Mouse (Mus musculus) midbrain, embryonic 10.5 days (tissue): Measurements from ENCODE around the gene Ms4a13. TPM values are rescaled to one million over a fixed set of nuclear protein-coding genes. Genes with fewer than 3 reads are reported as not detected.
"Not testable (repeated sequence)": the region's sequence is repeated elsewhere in the genome, so short reads cannot be mapped to it uniquely, and the experiment has no call there.

Experiments used
- DNase-seq: peaks from one replicate; pipeline ENCODE4 v3.0.0-alpha.2; 2017; ENCODE audit warnings: low spot score
- H3K27ac ChIP-seq: fragments of 300-500 bp; sonication (generic); replicated peaks from 2 replicates; pipeline ENCODE4 v1.5.1; 2016; ENCODE audit warnings: mild to moderate bottlenecking
- H3K27me3 ChIP-seq: fragments of 300-500 bp; sonication (generic); 2 replicates; pipeline ENCODE4 v1.6.1; 2016; ENCODE audit warnings: low read depth, mild to moderate bottlenecking; ENCODE audit not compliant: poor library complexity, severe bottlenecking
- H3K36me3 ChIP-seq: fragments of 300-500 bp; sonication (generic); 2 replicates; pipeline ENCODE4 v1.6.1; 2016; ENCODE audit warnings: mild to moderate bottlenecking, moderate library complexity
- H3K4me1 ChIP-seq: fragments of 300-500 bp; sonication (generic); 2 replicates; pipeline ENCODE4 v1.6.1; 2016
- H3K4me3 ChIP-seq: fragments of 300-500 bp; sonication (generic); 2 replicates; pipeline ENCODE4 v1.5.1; 2016; ENCODE audit warnings: mild to moderate bottlenecking, moderate library complexity
- H3K9me3 ChIP-seq: fragments of 300-500 bp; sonication (generic); replicated peaks from 2 replicates; pipeline ENCODE4 v1.6.1; 2016; ENCODE audit warnings: mild to moderate bottlenecking
- WGBS: fragments of 180-500 bp; shearing (Covaris S2); methylation state at CpG from one replicate; pipeline ENCODE4 v1.1.7; 2016; 5-methylcytosine and 5-hydroxymethylcytosine counted together
- polyA plus RNA-seq: library from polyadenylated mRNA; unstranded; fragments of >200 nt; fragmentation: Nextera tagmentation; extraction: Ambion mirVana; gene quantifications from 2 replicates; pipeline ENCODE4 v1.2.1, GENCODE M21; 2016

Gene Ms4a13
- polyA plus RNA-seq, 1 experiment from 2014 or later, result not detected

DNA sequence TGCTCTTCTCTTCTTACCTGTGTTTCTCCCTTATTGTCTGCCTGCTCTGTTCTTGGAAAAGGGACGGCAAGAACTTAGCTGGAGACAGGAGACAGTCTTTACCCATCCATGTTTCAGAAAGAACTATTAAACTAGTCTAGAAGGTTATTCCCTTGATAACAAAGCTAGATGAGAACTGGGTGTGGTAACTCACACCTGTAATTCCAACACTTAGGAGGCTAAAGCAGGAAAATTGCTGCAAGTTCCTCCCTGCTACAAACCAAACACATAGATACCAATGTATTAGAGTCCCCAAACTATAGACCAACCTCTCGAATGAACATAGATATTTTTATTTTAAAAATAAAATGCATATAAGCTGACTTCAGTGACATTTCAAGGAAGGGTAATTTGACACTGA, 61.7 kb downstream of the Ms4a13 start:
- Histone ChIP-seq H3K4me3 (no peak overlapping the region), H3K36me3 (no peaks in the 10 kb centered on the region), H3K4me1 (no peaks in the 10 kb centered on the region), H3K27me3 (no peaks in the 10 kb centered on the region), H3K27ac (no peak overlapping the region), H3K9me3 (no peaks in the 10 kb centered on the region)
- WGBS, result 91% methylated on average over 2 of the region's 2 CpGs
- DNase-seq, result no peak

DNA sequence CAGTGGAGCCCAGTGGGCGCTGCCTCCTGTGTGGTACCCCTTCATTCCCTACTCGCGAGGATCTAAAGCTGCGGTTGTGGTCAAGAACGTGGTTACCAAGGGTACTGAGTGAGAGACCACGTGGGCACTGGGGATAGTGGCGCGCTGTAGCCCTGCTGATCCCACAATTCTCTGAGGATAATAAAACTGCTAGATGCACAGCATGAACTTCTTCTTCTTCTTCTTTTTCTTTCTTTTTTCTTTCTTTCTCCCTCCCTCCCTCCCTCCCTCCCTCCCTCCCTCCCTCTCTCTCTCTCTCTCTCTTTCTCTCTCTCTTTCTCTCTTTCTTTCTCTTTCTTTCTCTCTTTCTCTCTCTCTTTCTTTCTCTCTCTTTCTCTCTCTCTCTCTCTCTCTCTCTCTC, 65.8 kb downstream of the Ms4a13 start, which contains the start of gene 1700017D01Rik:
1700017D01Rik (minus strand) TSS at position 101 of the 400 bp plus-strand sequence.
- DNase-seq, H3K4me3 ChIP-seq: not testable (repeated sequence)
- WGBS, result 85% methylated on average over 8 of the region's 8 CpGs

DNA sequence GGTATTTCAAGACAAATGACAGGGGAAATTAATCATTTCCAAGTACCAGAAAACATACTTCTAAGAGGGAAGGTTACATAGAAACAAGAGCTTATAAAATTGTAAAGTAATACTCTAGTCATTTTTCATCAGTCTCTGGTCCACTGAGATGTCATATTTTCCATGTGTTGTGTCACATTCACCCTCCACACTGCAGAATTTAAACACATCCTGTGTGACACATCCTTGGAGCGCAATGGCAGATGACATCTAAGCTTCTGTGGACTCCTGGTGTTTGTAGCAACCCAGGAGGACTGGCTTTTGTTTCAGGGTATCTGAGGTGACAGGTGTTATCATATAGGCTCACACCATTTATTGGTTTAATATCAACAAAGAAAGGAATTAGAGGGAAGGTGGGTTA, 66.8 kb downstream of the Ms4a13 start:
- Histone ChIP-seq H3K27me3 (no peaks in the 10 kb centered on the region), H3K36me3 (no peaks in the 10 kb centered on the region), H3K4me1 (no peaks in the 10 kb centered on the region), H3K27ac (no peak overlapping the region), H3K4me3 (no peak overlapping the region), H3K9me3 (peaks cover 3% of the 10 kb centered on the region)
- no peak for DNase-seq
- 91% methylated on average over 1 of the region's 1 CpGs for WGBS

More for the DNA sequence above, 65.8 kb downstream of the Ms4a13 start, which contains the start of gene 1700017D01Rik:
- H3K36me3 ChIP-seq, H3K9me3 ChIP-seq, H3K4me1 ChIP-seq, H3K27me3 ChIP-seq, H3K27ac ChIP-seq: not testable (repeated sequence)

DNA sequence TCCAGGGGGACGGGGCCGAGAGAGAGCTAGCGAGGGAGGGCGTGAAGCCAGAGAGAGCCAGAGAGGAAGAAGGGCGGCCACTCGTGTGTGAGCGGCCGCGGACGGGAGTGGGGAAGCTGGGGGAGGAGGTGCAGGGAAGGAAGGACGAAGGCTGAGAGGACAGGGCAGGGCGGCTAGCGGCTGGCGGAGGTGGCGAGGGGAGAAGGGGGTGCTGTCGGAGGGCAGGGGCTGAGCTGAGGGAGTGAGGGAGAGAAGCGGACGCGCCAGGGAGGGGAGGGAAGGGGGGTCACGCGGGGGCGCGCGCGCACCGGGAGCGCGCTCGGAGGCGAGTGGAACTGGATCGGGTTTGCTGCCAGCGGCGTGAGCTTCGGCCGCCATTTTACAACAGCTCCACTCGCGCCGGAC, 75.5 kb downstream of the Ms4a13 start:
- Histone ChIP-seq H3K9me3 (peaks cover 11% of the 10 kb centered on the region), H3K27ac (peak overlapping the region; percentile 74), H3K4me3 (peak overlapping the region; percentile 50)
- not testable (repeated sequence) for H3K27me3 ChIP-seq, H3K36me3 ChIP-seq, H3K4me1 ChIP-seq
- WGBS, result 4% methylated on average over 18 of the region's 38 CpGs
- DNase-seq, result peak; percentile 41

Other genes with a start within 250 kb of the Ms4a13 start
- gene Ccdc86, start 247.5 kb downstream of the Ms4a13 start, polyA plus RNA-seq, result 31.1 and 39.2 TPM in 2 replicates
- not detected in 2 replicates for gene Ms4a10, start 222.1 kb downstream of the Ms4a13 start, polyA plus RNA-seq
- not detected in 2 replicates for gene Ms4a15, start 203.5 kb downstream of the Ms4a13 start, polyA plus RNA-seq
- not detected in 2 replicates for gene Ms4a18, start 178.7 kb downstream of the Ms4a13 start, polyA plus RNA-seq
- not detected in 2 replicates for gene Ms4a8a, start 115.6 kb downstream of the Ms4a13 start, polyA plus RNA-seq
- gene 1700017D01Rik, start 65.9 kb downstream of the Ms4a13 start, polyA plus RNA-seq, result not detected in 2 replicates
- not detected in 2 replicates for gene 1700025F22Rik, start 31.4 kb downstream of the Ms4a13 start, polyA plus RNA-seq
- gene Ms4a12, start 35.7 kb upstream of the Ms4a13 start, polyA plus RNA-seq, result not detected in 2 replicates
- gene Ms4a1, start 69.5 kb upstream of the Ms4a13 start, polyA plus RNA-seq, result 0.04 TPM in 1 of 2 replicates, not detected in the other
- not detected in 2 replicates for gene Ms4a5, start 87.1 kb upstream of the Ms4a13 start, polyA plus RNA-seq
- gene Ms4a14, start 117.7 kb upstream of the Ms4a13 start, polyA plus RNA-seq, result not detected in 2 replicates
- gene Ms4a7, start 139.4 kb upstream of the Ms4a13 start, polyA plus RNA-seq, result 0.37 and 0.89 TPM in 2 replicates
- 0.90 and 3.7 TPM in 2 replicates for gene Ms4a4a, start 178.8 kb upstream of the Ms4a13 start, polyA plus RNA-seq
- 0.20 TPM in 1 of 2 replicates, not detected in the other for gene Ms4a4c, start 208.0 kb upstream of the Ms4a13 start, polyA plus RNA-seq
- not detected in 2 replicates for gene Ms4a4b, start 246.8 kb upstream of the Ms4a13 start, polyA plus RNA-seq